ENCODE assay signal across 17 mouse cellular contexts in genomic region chr5:92430723-92431122, GRCm38 (mm10). TPM values are rescaled to one million over a fixed set of nuclear protein-coding genes. Genes with fewer than 3 reads are reported as not detected.
DNase-seq lines count a peak whose midpoint lies in the region; TF ChIP-seq lines count a peak whose summit lies in the region.
"Had no signal": no experiment of that assay in that cellular context is flagged by ENCODE, and none has a peak within 500 bp of the region (broad histone marks: within the 10 kb centered on the region; RNA-seq: fewer than 3 reads in every experiment).

No protein-coding gene starts in this region.

- no peak for TF ChIP-seq POLR2A in brain, embryonic 14.5 days (IDR thresholded peaks at IDR 0.05; ENCODE audit: borderline replicate concordance, extremely low read depth, insufficient read depth, insufficient read length, poor library complexity, severe bottlenecking)

- peak; percentile 20 to 26 for DNase-seq in cerebellum, postnatal 10 days
- no peak for DNase-seq in cerebellum, adult 9-10 months
- DNase-seq in layer of hippocampus, adult 11-12 months (ENCODE audit: low spot score) = peak; percentile 27
- no peak for DNase-seq in layer of hippocampus, adult 9-10 months (ENCODE audit: low spot score)
- peak; percentile 21 for DNase-seq in brain, embryonic 14.5 days (ENCODE audit: low read depth)
- peak; percentile 13 to 69 for DNase-seq in layer of hippocampus, postnatal 14 days (ENCODE audit: low spot score in 2 of 2)
- DNase-seq in urinary bladder, adult 2 months (ENCODE audit: low spot score) = no peak
- DNase-seq: adrenal gland, adult 8-10 months; cerebellum, adult 11 months; gastrocnemius, adult 2 months; heart, postnatal 10 days; kidney, adult 9 months; kidney, postnatal 14 days; liver, embryonic 13.5 days; lung, adult 2 months; thymus, adult 2 months; thymus, postnatal 4 days had no signal

- no peak for TF ChIP-seq CTCF in brain, embryonic 14.5 days (IDR thresholded peaks at IDR 0.05; ENCODE audit: borderline replicate concordance, extremely low read depth, insufficient read depth, insufficient read length)

RNA-seq across cellular contexts. Expression of gene Nup54, which starts 4.3 kb away (rescaled TPM):
- polyA plus RNA-seq in brain, embryonic 14.5 days (2012; rRNA removed) = 53.3 and 53.6 TPM in 2 replicates
- total RNA-seq in layer of hippocampus, postnatal 14 days (2021) = 10 to 100 TPM; 30.2 to 33.8 TPM
- polyA plus RNA-seq in urinary bladder, adult 2 months (2012; rRNA removed) = 21.1 and 25.9 TPM in 2 replicates

Comparison
In these comparisons a context has a peak if more than half of its experiments do, and no peak if none do; other contexts are left out.
1. DNase-seq: peak in cerebellum, postnatal 10 days (2 of 2), layer of hippocampus, adult 11-12 months (single experiment), brain, embryonic 14.5 days (single experiment) and layer of hippocampus, postnatal 14 days (2 of 2); none in cerebellum, adult 9-10 months (single experiment), layer of hippocampus, adult 9-10 months (single experiment) and urinary bladder, adult 2 months (single experiment).